Mouse (Mus musculus) testis, adult 2 months (tissue): ENCODE measurements around the gene Zkscan5.

Source experiments
- CTCF ChIP-seq: fragments of 200-500 bp; IDR thresholded peaks from 2 replicates; pipeline ENCODE4 v1.5.1; 2012; ENCODE audit warnings: low read depth, mild to moderate bottlenecking, inconsistent platforms, low read length, moderate library complexity; ENCODE audit not compliant: control insufficient read depth, insufficient read depth, insufficient replicate concordance
- POLR2A ChIP-seq: fragments of 200-500 bp; IDR thresholded peaks from 2 replicates; pipeline ENCODE4 v1.6.1; 2012; ENCODE audit warnings: low read depth, mild to moderate bottlenecking, inconsistent platforms, low read length, moderate library complexity; ENCODE audit not compliant: control insufficient read depth

- TF ChIP-seq CTCF (no peak), POLR2A (no peak)
Observed at GRCm38 (mm10) chr5:145207385-145207784, 3.0 kb downstream of the Zkscan5 start.
